Mouse (Mus musculus) cerebellum, adult 11-12 months (tissue): Measurements from ENCODE around the gene Ccdc87.
"Not testable (repeated sequence)": the region's sequence is repeated elsewhere in the genome, so short reads cannot be mapped to it uniquely, and the experiment has no call there.

ENCODE experiments used
- DNase-seq: peaks from one replicate; pipeline ENCODE4 v3.0.0; 2022

Ccdc87 gene

GRCm38 (mm10) chr19:4839149-4839548 lies at the start of gene Ccdc87, which contains the start of gene Ccs:
Gene Ccdc87, plus strand, starts transcription at chr19:4839366.
Gene Ccs, minus strand, starts transcription at chr19:4839332.
- peak; percentile 97 for DNase-seq

GRCm38 (mm10) chr19:4793281-4793830 lies 45.8 kb upstream of the Ccdc87 start:
- DNase-seq: no peak

- DNase-seq: peak; percentile 99
Observed at GRCm38 (mm10) chr19:4793831-4794422, 45.2 kb upstream of the Ccdc87 start, which contains the start of gene Rbm4. Gene Rbm4, minus strand, starts transcription at chr19:4793901.

GRCm38 (mm10) chr19:4795929-4796328 lies 43.2 kb upstream of the Ccdc87 start:
- DNase-seq: no peak

- DNase-seq: no peak
Observed at GRCm38 (mm10) chr19:4797846-4798245, 41.3 kb upstream of the Ccdc87 start.

- DNase-seq: no peak
Observed at GRCm38 (mm10) chr19:4799083-4799482, 40.1 kb upstream of the Ccdc87 start.

GRCm38 (mm10) chr19:4802691-4803091 lies 36.5 kb upstream of the Ccdc87 start:
- peak; percentile 70 for DNase-seq

GRCm38 (mm10) chr19:4803283-4803682 lies 35.9 kb upstream of the Ccdc87 start:
- DNase-seq: no peak

- DNase-seq: no peak
Observed at GRCm38 (mm10) chr19:4810309-4810708, 28.9 kb upstream of the Ccdc87 start.

GRCm38 (mm10) chr19:4810746-4811062 lies 28.5 kb upstream of the Ccdc87 start:
- DNase-seq: no peak

- DNase-seq: peak; percentile 99
Observed at GRCm38 (mm10) chr19:4811063-4811908, 27.9 kb upstream of the Ccdc87 start, which contains the start of the genes Gm21992 and Rbm14. Gene Gm21992, minus strand, starts transcription at chr19:4811612. Gene Rbm14, minus strand, starts transcription at chr19:4811634.

GRCm38 (mm10) chr19:4811909-4812242 lies 27.3 kb upstream of the Ccdc87 start:
- DNase-seq: no peak

- DNase-seq: not testable (repeated sequence)
Observed at GRCm38 (mm10) chr19:4812334-4812949, 26.7 kb upstream of the Ccdc87 start.

GRCm38 (mm10) chr19:4813015-4813414 lies 26.2 kb upstream of the Ccdc87 start:
- DNase-seq: no peak

GRCm38 (mm10) chr19:4817182-4817835 lies 21.9 kb upstream of the Ccdc87 start:
- DNase-seq: no peak

- DNase-seq: peak; percentile 54
Observed at GRCm38 (mm10) chr19:4820678-4821303, 18.4 kb upstream of the Ccdc87 start.

- DNase-seq: no peak
Observed at GRCm38 (mm10) chr19:4828444-4829114, 10.6 kb upstream of the Ccdc87 start.

GRCm38 (mm10) chr19:4829156-4829555 lies 10.0 kb upstream of the Ccdc87 start:
- peak; percentile 80 for DNase-seq

GRCm38 (mm10) chr19:4833977-4834376 lies 5.2 kb upstream of the Ccdc87 start:
- DNase-seq: no peak

GRCm38 (mm10) chr19:4836096-4836495 lies 3.1 kb upstream of the Ccdc87 start:
- no peak for DNase-seq

GRCm38 (mm10) chr19:4837049-4837448 lies 2.1 kb upstream of the Ccdc87 start:
- no peak for DNase-seq
